Mouse (Mus musculus) myocyte (in vitro differentiated cells): Measurements from ENCODE around the gene H2-DMa.

Experiments
- CEBPB ChIP-seq: IDR thresholded peaks from 2 replicates; pipeline ENCODE4 v1.6.1; 2011; ENCODE audit warnings: mild to moderate bottlenecking, moderate library complexity; ENCODE audit not compliant: poor library complexity, insufficient read depth, severe bottlenecking
- E2F4 ChIP-seq: IDR thresholded peaks from one replicate; pipeline ENCODE4 v1.6.1; 2011; ENCODE audit warnings: mild to moderate bottlenecking, control low read depth, moderate library complexity; ENCODE audit not compliant: insufficient read depth
- MAX ChIP-seq: IDR thresholded peaks from one replicate; pipeline ENCODE4 v1.6.1; 2011; ENCODE audit warnings: low read depth, mild to moderate bottlenecking, control low read depth
- POLR2A ChIP-seq: IDR thresholded peaks from one replicate; pipeline ENCODE4 v1.6.1; 2011; ENCODE audit warnings: low read depth, mild to moderate bottlenecking, control low read depth, moderate library complexity; ENCODE audit not compliant: insufficient read length
- REST ChIP-seq: IDR thresholded peaks from one replicate; pipeline ENCODE4 v1.6.1; 2011; ENCODE audit warnings: mild to moderate bottlenecking, control low read depth, moderate library complexity; ENCODE audit not compliant: insufficient read depth, insufficient read length
- SRF ChIP-seq: IDR thresholded peaks from one replicate; pipeline ENCODE4 v1.6.1; 2011; ENCODE audit warnings: low read depth; ENCODE audit not compliant: control insufficient read depth, insufficient read length
- TCF12 ChIP-seq: IDR thresholded peaks from one replicate; pipeline ENCODE4 v1.6.1; 2011; ENCODE audit warnings: mild to moderate bottlenecking, control low read depth; ENCODE audit not compliant: poor library complexity, insufficient read depth, severe bottlenecking
- TCF3 ChIP-seq: IDR thresholded peaks from one replicate; pipeline ENCODE4 v1.6.1; 2011; ENCODE audit warnings: low read depth, control low read depth; ENCODE audit not compliant: insufficient read length

DNA sequence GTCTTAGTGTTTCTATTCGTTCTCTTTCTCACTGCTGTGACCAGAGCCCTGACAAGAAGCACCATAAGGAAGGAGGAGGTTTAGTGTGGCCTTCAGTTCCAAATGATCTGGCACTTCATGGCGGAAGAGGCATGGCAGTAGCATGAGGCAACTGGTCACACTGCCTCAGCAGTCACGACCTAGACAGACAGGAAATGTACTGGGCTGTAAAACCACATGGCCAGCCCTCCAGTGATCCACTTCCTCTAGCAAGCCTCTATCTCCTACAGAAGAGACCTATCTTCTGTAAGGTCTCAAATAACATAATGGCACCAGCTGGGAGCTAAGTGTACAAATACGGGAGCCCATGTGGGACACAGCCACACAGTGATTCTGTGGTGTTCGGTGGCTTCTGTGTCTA is 47.2 kb upstream of the H2-DMa start:
- TF ChIP-seq POLR2A (no peak), E2F4 (no peak), MAX (no peak), TCF3 (no peak), SRF (no peak), TCF12 (no peak), CEBPB (no peak), REST (no peak)
